Mouse (Mus musculus) heart, postnatal 0 days (tissue): ENCODE results near the gene Zbtb21.

ENCODE experiments used
- CTCF ChIP-seq: IDR thresholded peaks from 2 replicates; pipeline ENCODE4 v1.5.1; 2016; ENCODE audit warnings: antibody characterized with exemption, control low read depth, low read depth
- EP300 ChIP-seq: IDR thresholded peaks from 2 replicates; pipeline ENCODE4 v1.6.1; 2016; ENCODE audit warnings: antibody characterized with exemption, low read depth

GRCm38 (mm10) chr16:97907496-97907895, 54.9 kb downstream of the Zbtb21 start:
- TF ChIP-seq CTCF = no peak
- no peak for TF ChIP-seq EP300
